ENCODE assay signal across 8 mouse cellular contexts in the genomic region with DNA sequence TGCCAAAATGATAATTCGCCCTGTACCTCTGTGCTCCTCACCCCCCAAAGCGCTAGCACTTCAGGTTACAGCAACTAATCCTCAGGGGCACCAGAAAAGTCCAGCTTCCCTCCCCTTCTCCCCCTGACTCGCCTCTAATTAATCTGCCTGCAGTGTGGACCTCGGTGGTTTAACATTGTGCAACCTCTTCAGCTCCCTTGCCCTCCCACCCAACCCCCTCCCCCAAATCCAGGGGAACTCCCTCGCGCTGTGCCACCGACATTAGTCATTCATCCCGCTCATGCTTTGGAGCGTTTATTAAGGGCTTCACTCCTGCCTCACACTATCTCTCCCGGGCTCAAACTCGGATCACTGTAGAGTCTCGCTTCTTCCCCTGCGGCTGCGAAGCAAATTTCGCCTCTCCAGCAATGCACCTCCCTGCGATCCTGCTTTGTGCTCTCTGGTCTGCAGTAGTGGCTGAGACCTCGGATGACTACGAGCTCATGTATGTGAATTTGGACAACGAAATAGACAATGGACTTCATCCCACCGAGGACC. TPM values are rescaled to one million over a fixed set of nuclear protein-coding genes. Genes with fewer than 3 reads are reported as not detected.
A peak's percentile ranks its signal among the peaks of the same experiment; 100 is the strongest.
DNase-seq lines count a peak whose midpoint lies in the region; ATAC-seq and TF ChIP-seq lines count a peak whose summit lies in the region.

A gene (plus strand): TSS at position 256 of the 537 bp plus-strand sequence.

- WGBS in embryonic facial prominence, embryonic 14.5 days = 4% methylated on average over 20 of the region's 20 CpGs
- 8% methylated on average over 20 of the region's 20 CpGs for WGBS in intestine, embryonic 14.5 days

- H3K4me1 ChIP-seq in megakaryocyte, embryonic 14.5 days = peaks cover 7% of the 10 kb centered on the region; the same call in 1 of the 2 replicates
- peaks cover 8% of the 10 kb centered on the region for H3K4me1 ChIP-seq in embryonic facial prominence, embryonic 14.5 days (ENCODE audit: control insufficient read depth, insufficient read depth, low read length)
- H3K4me1 ChIP-seq in intestine, embryonic 14.5 days (replicated peaks; ENCODE audit: control insufficient read depth, insufficient read depth, low read length) = peaks cover 10% of the 10 kb centered on the region

- H3ac ChIP-seq in myocyte (ENCODE audit: control insufficient read depth, insufficient read length) = peak within 1 kb of the TSS; percentile 38

- peak within 1 kb of the TSS; percentile 84 for H3K9ac ChIP-seq in embryonic facial prominence, embryonic 14.5 days (ENCODE audit: low read depth, low read length)
- H3K9ac ChIP-seq in intestine, embryonic 14.5 days (ENCODE audit: low read length) = peak within 1 kb of the TSS; percentile 44

- ATAC-seq in megakaryocyte, adult 5-6 weeks (ENCODE audit: poor library complexity, severe bottlenecking) = no peak
- no peak for ATAC-seq in embryonic facial prominence, embryonic 14.5 days (ENCODE audit: low read depth)
- no peak for ATAC-seq in intestine, embryonic 14.5 days (replicated peaks; ENCODE audit: low FRiP score, low TSS enrichment, low read depth)
- no peak for ATAC-seq in cerebellum, adult (ENCODE audit: insufficient number of reproducible peaks, low FRiP score, low TSS enrichment)

- H3K36me3 ChIP-seq in megakaryocyte, embryonic 14.5 days (replicated peaks; ENCODE audit: low read length) = no peaks in the 10 kb centered on the region
- no peaks in the 10 kb centered on the region for H3K36me3 ChIP-seq in embryonic facial prominence, embryonic 14.5 days (ENCODE audit: control insufficient read depth, insufficient read depth, low read length)
- H3K36me3 ChIP-seq in intestine, embryonic 14.5 days (ENCODE audit: control insufficient read depth, insufficient read depth, low read length) = no peaks in the 10 kb centered on the region
- H3K36me3 ChIP-seq in myocyte (ENCODE audit: control insufficient read depth, insufficient read depth) = no peaks in the 10 kb centered on the region

- peak within 1 kb of the TSS; percentile 87 for H3K4me3 ChIP-seq in megakaryocyte, embryonic 14.5 days (replicated peaks)
- H3K4me3 ChIP-seq in embryonic facial prominence, embryonic 14.5 days (ENCODE audit: low read depth, low read length) = peak within 1 kb of the TSS; percentile 67
- H3K4me3 ChIP-seq in intestine, embryonic 14.5 days (ENCODE audit: low read depth, low read length) = peak within 1 kb of the TSS; percentile 50
- peak within 1 kb of the TSS; percentile 13 for H3K4me3 ChIP-seq in myocyte

- no peak for TF ChIP-seq POLR2A in myocyte (IDR thresholded peaks at IDR 0.05; ENCODE audit: insufficient read length, low read depth)

- no peaks in the 10 kb centered on the region for H3K9me3 ChIP-seq in megakaryocyte, embryonic 14.5 days
- H3K9me3 ChIP-seq in embryonic facial prominence, embryonic 14.5 days (ENCODE audit: control insufficient read depth, low read length) = no peaks in the 10 kb centered on the region
- H3K9me3 ChIP-seq in intestine, embryonic 14.5 days (ENCODE audit: control insufficient read depth, low read length) = no peaks in the 10 kb centered on the region

- peak within 1 kb of the TSS; percentile 96 for H3K4me2 ChIP-seq in embryonic facial prominence, embryonic 14.5 days (ENCODE audit: low read depth, low read length)
- peak within 1 kb of the TSS; percentile 85 for H3K4me2 ChIP-seq in intestine, embryonic 14.5 days (ENCODE audit: low read length)
- peak within 1 kb of the TSS; percentile 61 for H3K4me2 ChIP-seq in myocyte (ENCODE audit: low read depth)

- H3K79me2 ChIP-seq in myocyte (ENCODE audit: control insufficient read depth, insufficient read depth) = no peaks in the 10 kb centered on the region

- DNase-seq in embryonic facial prominence, embryonic 14.5 days (ENCODE audit: low spot score) = peak; percentile 59
- peak; percentile 65 for DNase-seq in intestine, embryonic 14.5 days (ENCODE audit: low spot score)
- DNase-seq in thymus, adult 18-20 months = no peak
- no peak for DNase-seq in T-cell, adult 2 months (ENCODE audit: low spot score)

- H3K27ac ChIP-seq in embryonic facial prominence, embryonic 14.5 days (replicated peaks; ENCODE audit: low read depth, low read length) = peak within 1 kb of the TSS; percentile 90
- no peak within 1 kb of the TSS for H3K27ac ChIP-seq in intestine, embryonic 14.5 days (ENCODE audit: low read depth)

- H3K27me3 ChIP-seq in megakaryocyte, embryonic 14.5 days (replicated peaks) = peaks cover 38% of the 10 kb centered on the region
- no peaks in the 10 kb centered on the region; the same call in 1 of the 2 replicates for H3K27me3 ChIP-seq in embryonic facial prominence, embryonic 14.5 days (replicated peaks; ENCODE audit: control insufficient read depth, insufficient read depth, low read length)
- peaks cover 5% of the 10 kb centered on the region; the same call in 1 of the 2 replicates for H3K27me3 ChIP-seq in intestine, embryonic 14.5 days (replicated peaks; ENCODE audit: control insufficient read depth, insufficient read depth, low read length)
- H3K27me3 ChIP-seq in myocyte (ENCODE audit: control insufficient read depth, insufficient read depth, insufficient read length) = no peaks in the 10 kb centered on the region

TF ChIP-seq in myocyte, 11 proteins besides CTCF, POLR2A, EP300 and RAD21:
- TF ChIP-seq MAX (IDR thresholded peaks at IDR 0.05; ENCODE audit: low read depth) (no peak), TCF3 (IDR thresholded peaks at IDR 0.05; ENCODE audit: insufficient read length, low read depth) (no peak), REST (IDR thresholded peaks at IDR 0.05; ENCODE audit: insufficient read depth, insufficient read length) (no peak), MYOD1 (IDR thresholded peaks at IDR 0.05; ENCODE audit: control insufficient read depth in 1 of 3, insufficient read length in 2 of 3, low read depth in 2 of 3) (no peak), MYOG (IDR thresholded peaks at IDR 0.05; ENCODE audit: control insufficient read depth in 1 of 3, insufficient read depth in 1 of 3, insufficient read length in 2 of 3, low read depth in 2 of 3) (no peak), E2F4 (IDR thresholded peaks at IDR 0.05; ENCODE audit: insufficient read depth) (no peak), TCF12 (IDR thresholded peaks at IDR 0.05; ENCODE audit: insufficient read depth, poor library complexity, severe bottlenecking) (no peak), CEBPB (IDR thresholded peaks at IDR 0.05; ENCODE audit: insufficient read depth, poor library complexity, severe bottlenecking) (no peak), USF1 (IDR thresholded peaks at IDR 0.05; ENCODE audit: low read depth) (no peak), POLR2AphosphoS2 (IDR thresholded peaks at IDR 0.05; ENCODE audit: insufficient read length, low read depth) (no peak), SRF (IDR thresholded peaks at IDR 0.05; ENCODE audit: control insufficient read depth, insufficient read length, low read depth) (no peak)

RNA-seq across cellular contexts. Expression of the gene that starts here (rescaled TPM):
- polyA plus RNA-seq in megakaryocyte, embryonic 14.5 days (2012; ENCODE audit: insufficient read depth, low replicate concordance) = not detected in 2 replicates
- 0.14 TPM in 1 of 2 replicates, not detected in the other for total RNA-seq in megakaryocyte, adult 5-6 weeks (2015)
- not detected in 2 replicates for total RNA-seq in megakaryocyte, adult 5-6 weeks (2017)
- 26.1 and 28.9 TPM in 2 replicates for polyA plus RNA-seq in embryonic facial prominence, embryonic 14.5 days (2014; fragmentation: Nextera tagmentation; extraction: Ambion mirVana)
- polyA plus RNA-seq in intestine, embryonic 14.5 days (2014; fragmentation: Nextera tagmentation; extraction: Ambion mirVana) = 3.6 and 3.9 TPM in 2 replicates
- polyA plus RNA-seq in myocyte (2012; fragmentation: generic; extraction: Trizol) = 0.88 TPM

Comparison
In these comparisons a context has a peak if more than half of its experiments do, and no peak if none do; other contexts are left out.
1. H3K4me3 ChIP-seq: peak in every context shown above with its lines; median percentile 87 in megakaryocyte, embryonic 14.5 days; 67 in embryonic facial prominence, embryonic 14.5 days; 50 in intestine, embryonic 14.5 days; 13 in myocyte.
2. DNase-seq: peak in embryonic facial prominence, embryonic 14.5 days (single experiment) and intestine, embryonic 14.5 days (single experiment); none in thymus, adult 18-20 months (0 of 2) and T-cell, adult 2 months (single experiment).
3. Peak in every context shown above with its lines, with median percentiles within 50 percentile points of each other: H3K4me2 ChIP-seq.